Mouse (Mus musculus): Measurements from ENCODE around the gene Pxk. TPM values are rescaled to one million over a fixed set of nuclear protein-coding genes. Genes with fewer than 3 reads are reported as not detected.
"Not testable (repeated sequence)": the region's sequence is repeated elsewhere in the genome, so short reads cannot be mapped to it uniquely, and the experiment has no call there.

The Pxk gene
- polyA plus RNA-seq, 1 experiment from 2014 or later, result 15.5 TPM

- Histone ChIP-seq H3K27ac (no peak overlapping the region), H3K4me3 (no peak overlapping the region), H3K4me1 (no peaks in the 10 kb centered on the region), H3K27me3 (ENCODE audit: poor library complexity, severe bottlenecking) (no peaks in the 10 kb centered on the region), H3K36me3 (replicated peaks) (peaks cover 51% of the 10 kb centered on the region), H3K9me3 (no peaks in the 10 kb centered on the region)
- 81% methylated on average over 2 of the region's 2 CpGs for WGBS
- DNase-seq (ENCODE audit: extremely low spot score, low spot score), result no peak
These were observed 63.8 kb downstream of the Pxk start for GRCm38 (mm10) chr14:8161777-8162176.

GRCm38 (mm10) chr14:8164463-8164862 is 66.5 kb downstream of the Pxk start:
- no peak overlapping the region for H3K4me3 ChIP-seq
- H3K27ac ChIP-seq, result no peak overlapping the region
- no peak for DNase-seq (ENCODE audit: extremely low spot score, low spot score)
- WGBS, result 89% methylated on average over 7 of the region's 7 CpGs
- no peaks in the 10 kb centered on the region for H3K9me3 ChIP-seq
- H3K27me3 ChIP-seq (ENCODE audit: poor library complexity, severe bottlenecking), result no peaks in the 10 kb centered on the region
- no peaks in the 10 kb centered on the region for H3K4me1 ChIP-seq
- H3K36me3 ChIP-seq (replicated peaks), result peaks cover 78% of the 10 kb centered on the region

GRCm38 (mm10) chr14:8172507-8173410 is 74.7 kb downstream of the Pxk start, which contains the start of gene Pdhb:
Gene Pdhb (minus strand): TSS chr14:8173025.
- peak within 1 kb of the TSS; percentile 93 for H3K27ac ChIP-seq
- DNase-seq (ENCODE audit: extremely low spot score, low spot score), result peak; percentile 98
- WGBS, result under 1% methylated on average over 64 of the region's 64 CpGs

GRCm38 (mm10) chr14:8173542-8174250 is 75.7 kb downstream of the Pxk start:
- peaks cover 19% of the 10 kb centered on the region for H3K4me1 ChIP-seq
- H3K27ac ChIP-seq, result peak overlapping the region; percentile 77
- DNase-seq (ENCODE audit: extremely low spot score, low spot score); H3K27me3 ChIP-seq (ENCODE audit: poor library complexity, severe bottlenecking); H3K9me3 ChIP-seq: not testable (repeated sequence)
- H3K4me3 ChIP-seq, result peak overlapping the region; percentile 96
- H3K36me3 ChIP-seq (replicated peaks), result peaks cover 23% of the 10 kb centered on the region
- WGBS, result 29% methylated on average over 7 of the region's 7 CpGs

More at GRCm38 (mm10) chr14:8172507-8173410, 74.7 kb downstream of the Pxk start, which contains the start of gene Pdhb:
- Histone ChIP-seq H3K4me1 (peaks cover 19% of the 10 kb centered on the region), H3K4me3 (peak within 1 kb of the TSS; percentile 96), H3K9me3 (no peaks in the 10 kb centered on the region), H3K36me3 (replicated peaks) (peaks cover 33% of the 10 kb centered on the region), H3K27me3 (ENCODE audit: poor library complexity, severe bottlenecking) (no peaks in the 10 kb centered on the region)

GRCm38 (mm10) chr14:8174634-8175033 is 76.6 kb downstream of the Pxk start:
- Histone ChIP-seq H3K36me3 (replicated peaks) (peaks cover 14% of the 10 kb centered on the region), H3K27ac (no peak overlapping the region), H3K27me3 (ENCODE audit: poor library complexity, severe bottlenecking) (no peaks in the 10 kb centered on the region), H3K4me3 (no peak overlapping the region), H3K9me3 (no peaks in the 10 kb centered on the region), H3K4me1 (peaks cover 19% of the 10 kb centered on the region)
- DNase-seq (ENCODE audit: extremely low spot score, low spot score), result no peak
- 87% methylated on average over 5 of the region's 5 CpGs for WGBS

GRCm38 (mm10) chr14:8176251-8176650 is 78.2 kb downstream of the Pxk start:
- no peak overlapping the region for H3K27ac ChIP-seq
- 67% methylated on average over 5 of the region's 5 CpGs for WGBS
- DNase-seq (ENCODE audit: extremely low spot score, low spot score), result no peak
- H3K9me3 ChIP-seq, result no peaks in the 10 kb centered on the region
- peaks cover 18% of the 10 kb centered on the region for H3K4me1 ChIP-seq
- H3K36me3 ChIP-seq (replicated peaks), result no peaks in the 10 kb centered on the region
- no peaks in the 10 kb centered on the region for H3K27me3 ChIP-seq (ENCODE audit: poor library complexity, severe bottlenecking)
- no peak overlapping the region for H3K4me3 ChIP-seq

GRCm38 (mm10) chr14:8180371-8181035 is 82.5 kb downstream of the Pxk start:
- no peaks in the 10 kb centered on the region for H3K27me3 ChIP-seq (ENCODE audit: poor library complexity, severe bottlenecking)
- 73% methylated on average over 4 of the region's 4 CpGs for WGBS
- no peaks in the 10 kb centered on the region for H3K9me3 ChIP-seq
- H3K36me3 ChIP-seq (replicated peaks), result no peaks in the 10 kb centered on the region
- H3K4me1 ChIP-seq, result peaks cover 3% of the 10 kb centered on the region; the same call in 1 of the 2 replicates
- DNase-seq (ENCODE audit: extremely low spot score, low spot score), result no peak
- no peak overlapping the region for H3K27ac ChIP-seq
- no peak overlapping the region for H3K4me3 ChIP-seq

- 56% methylated on average over 3 of the region's 3 CpGs for WGBS
- no peaks in the 10 kb centered on the region for H3K9me3 ChIP-seq
- no peak for DNase-seq (ENCODE audit: extremely low spot score, low spot score)
- H3K4me3 ChIP-seq, result no peak overlapping the region
- H3K27ac ChIP-seq, result no peak overlapping the region
- no peaks in the 10 kb centered on the region for H3K36me3 ChIP-seq (replicated peaks)
- no peaks in the 10 kb centered on the region for H3K27me3 ChIP-seq (ENCODE audit: poor library complexity, severe bottlenecking)
- no peaks in the 10 kb centered on the region for H3K4me1 ChIP-seq
These were observed 85.3 kb downstream of the Pxk start for GRCm38 (mm10) chr14:8183330-8183729.

GRCm38 (mm10) chr14:8186278-8187045 is 88.5 kb downstream of the Pxk start:
- H3K9me3 ChIP-seq, result no peaks in the 10 kb centered on the region
- H3K4me1 ChIP-seq, result no peaks in the 10 kb centered on the region
- H3K4me3 ChIP-seq, result no peak overlapping the region
- 92% methylated on average over 6 of the region's 6 CpGs for WGBS
- no peak overlapping the region for H3K27ac ChIP-seq
- DNase-seq (ENCODE audit: extremely low spot score, low spot score), result no peak
- H3K36me3 ChIP-seq (replicated peaks), result no peaks in the 10 kb centered on the region
- no peaks in the 10 kb centered on the region for H3K27me3 ChIP-seq (ENCODE audit: poor library complexity, severe bottlenecking)

GRCm38 (mm10) chr14:8190556-8190955 is 92.5 kb downstream of the Pxk start:
- WGBS, result 91% methylated on average over 3 of the region's 3 CpGs
- Histone ChIP-seq H3K27me3 (ENCODE audit: poor library complexity, severe bottlenecking) (no peaks in the 10 kb centered on the region), H3K4me3 (no peak overlapping the region), H3K36me3 (replicated peaks) (no peaks in the 10 kb centered on the region), H3K4me1 (no peaks in the 10 kb centered on the region), H3K9me3 (no peaks in the 10 kb centered on the region), H3K27ac (no peak overlapping the region)
- no peak for DNase-seq (ENCODE audit: extremely low spot score, low spot score)

GRCm38 (mm10) chr14:8191331-8191965 is 93.4 kb downstream of the Pxk start:
- no peaks in the 10 kb centered on the region for H3K9me3 ChIP-seq
- WGBS, result 79% methylated on average over 12 of the region's 12 CpGs

GRCm38 (mm10) chr14:8192727-8193126 is 94.7 kb downstream of the Pxk start:
- no peak overlapping the region for H3K27ac ChIP-seq
- H3K9me3 ChIP-seq, result no peaks in the 10 kb centered on the region
- H3K36me3 ChIP-seq (replicated peaks), result no peaks in the 10 kb centered on the region
- no peaks in the 10 kb centered on the region for H3K27me3 ChIP-seq (ENCODE audit: poor library complexity, severe bottlenecking)
- H3K4me1 ChIP-seq, result no peaks in the 10 kb centered on the region
- DNase-seq (ENCODE audit: extremely low spot score, low spot score), result no peak
- 89% methylated on average over 6 of the region's 6 CpGs for WGBS
- no peak overlapping the region for H3K4me3 ChIP-seq

More at GRCm38 (mm10) chr14:8191331-8191965, 93.4 kb downstream of the Pxk start:
- DNase-seq (ENCODE audit: extremely low spot score, low spot score), result no peak
- Histone ChIP-seq H3K4me1 (no peaks in the 10 kb centered on the region), H3K4me3 (no peak overlapping the region), H3K27ac (no peak overlapping the region), H3K36me3 (replicated peaks) (no peaks in the 10 kb centered on the region), H3K27me3 (ENCODE audit: poor library complexity, severe bottlenecking) (no peaks in the 10 kb centered on the region)
